Mouse (Mus musculus): ENCODE measurements around the gene Gm28230. TPM values are rescaled to one million over a fixed set of nuclear protein-coding genes. Genes with fewer than 3 reads are reported as not detected.

Gm28230 gene
- total RNA-seq, 2 experiments from 2014 or later = not detected

DNA sequence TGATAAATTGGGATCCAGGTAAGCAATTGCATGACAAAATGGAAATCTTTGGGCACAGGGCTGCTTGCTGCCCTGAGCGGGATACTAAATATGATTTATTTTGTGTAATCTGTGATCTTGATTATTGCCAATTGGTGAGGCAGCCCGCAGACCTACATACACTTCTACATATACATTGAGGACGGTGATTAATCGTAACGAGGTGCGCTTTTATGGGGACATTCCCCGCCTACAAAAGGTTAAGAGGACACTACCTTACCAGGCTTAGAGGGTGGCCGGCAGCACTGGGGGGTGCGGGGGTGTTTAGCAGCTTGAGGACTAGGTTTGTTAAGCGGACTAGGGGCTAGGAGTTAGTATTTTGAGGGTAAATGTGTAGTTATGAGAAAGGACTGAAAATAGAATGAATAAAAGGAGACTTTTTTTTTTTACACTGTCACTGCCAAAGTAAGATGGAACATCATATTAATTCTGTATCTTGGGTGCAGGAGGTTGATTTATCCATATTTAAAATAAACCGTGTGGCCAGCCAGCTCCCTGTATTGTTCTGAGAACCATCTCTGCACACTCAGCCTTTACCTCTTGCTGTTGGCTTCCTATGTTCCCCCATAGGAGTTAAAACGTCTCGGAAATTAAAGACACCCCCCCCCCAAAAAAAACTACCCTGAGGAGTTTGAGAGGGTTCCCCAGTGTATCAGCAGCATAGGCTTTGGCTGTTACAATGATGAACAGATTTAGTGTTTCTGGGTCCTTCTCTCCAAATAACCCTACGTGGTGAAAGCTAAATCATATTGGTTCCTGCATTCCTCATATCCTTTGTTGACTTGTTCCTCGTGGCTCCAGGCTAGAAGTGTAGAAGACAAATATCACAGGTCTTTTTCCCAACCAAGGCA is 10.4 kb downstream of the Gm28230 start:
- DNase-seq (ENCODE audit: extremely low spot score in 1 of 2, low spot score in 1 of 2) = no peak

DNA sequence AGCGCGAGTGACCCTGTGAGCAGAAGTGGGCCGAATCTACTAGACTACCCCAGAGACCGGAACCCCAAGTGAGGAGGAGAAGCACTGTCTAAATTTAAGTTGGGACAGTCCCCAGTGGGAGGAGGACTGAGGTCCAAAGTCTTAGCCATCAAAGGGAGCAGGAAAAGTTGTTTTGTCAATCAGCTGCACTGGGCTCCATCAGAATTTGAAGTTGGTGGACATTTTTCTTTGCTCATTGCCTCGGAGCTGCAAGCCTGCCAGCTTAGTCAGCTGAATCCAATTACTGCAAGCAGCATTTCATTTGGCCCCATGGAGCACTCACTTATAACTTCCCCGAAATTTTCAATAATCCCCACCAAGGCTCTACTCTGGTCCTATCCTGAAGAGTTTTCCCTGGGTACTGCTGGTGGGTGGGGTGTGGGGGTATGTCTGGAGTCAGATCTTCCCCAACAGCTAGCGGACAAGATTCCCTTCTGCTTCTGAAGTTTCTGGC is 11.1 kb downstream of the Gm28230 start:
- no peak for DNase-seq (ENCODE audit: extremely low spot score in 1 of 2, low spot score in 1 of 2)

DNA sequence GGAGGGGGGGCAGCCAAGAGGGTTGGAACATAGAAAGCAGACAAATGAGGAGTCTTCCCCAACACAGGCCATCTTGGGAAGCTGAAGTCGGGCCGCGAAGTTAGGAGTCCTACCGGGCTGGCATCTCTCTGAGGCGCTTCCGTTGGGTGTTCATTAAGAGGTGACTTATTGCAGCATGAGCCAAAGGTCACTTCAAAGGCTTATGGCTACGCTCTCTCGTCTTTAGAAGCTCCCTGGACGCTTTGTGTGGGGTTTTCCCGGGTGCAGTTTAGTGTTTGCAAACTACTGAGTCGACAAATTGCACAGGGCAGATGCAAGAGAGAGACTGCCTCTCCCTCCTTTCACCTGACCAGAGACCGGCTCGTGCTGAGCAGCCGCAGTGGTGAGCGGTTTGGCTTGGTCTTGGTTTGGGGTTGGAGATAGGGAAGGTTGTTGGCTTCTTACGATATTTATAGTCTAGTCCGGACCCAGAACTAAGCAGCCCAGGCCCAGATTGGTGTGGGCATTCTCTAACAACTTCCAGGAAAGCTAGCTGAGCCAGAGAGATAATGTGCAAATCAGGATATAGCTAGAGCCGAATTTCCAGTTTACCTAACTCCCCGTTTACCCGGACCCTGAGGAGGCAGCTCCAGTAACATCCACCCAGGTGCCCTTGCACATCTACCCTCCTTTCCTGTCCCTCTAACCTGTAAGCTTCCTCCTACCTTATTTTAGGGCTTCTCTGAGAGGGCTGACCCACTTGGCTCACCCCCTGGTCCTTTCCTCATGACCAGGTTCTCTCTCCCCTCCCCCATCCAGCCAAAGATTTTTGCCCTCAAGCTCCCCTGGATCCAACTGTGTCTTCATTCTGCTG is 12.3 kb downstream of the Gm28230 start:
- no peak for DNase-seq (ENCODE audit: extremely low spot score in 1 of 2, low spot score in 1 of 2)

DNA sequence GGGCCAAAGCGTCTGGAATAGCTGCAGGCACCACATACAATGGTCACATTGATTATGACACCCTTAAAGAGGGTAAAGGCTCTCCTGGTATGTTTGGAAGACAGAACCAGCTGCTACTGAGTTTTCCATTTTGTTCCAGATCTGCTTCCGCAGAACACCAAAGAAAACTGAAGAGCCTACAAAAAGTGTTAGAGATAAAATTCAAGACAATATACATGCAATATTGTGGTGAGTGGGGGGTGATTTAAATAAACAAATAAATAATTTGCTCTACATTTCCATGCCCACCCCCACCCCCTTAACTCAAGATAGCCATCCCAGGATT is 12.9 kb downstream of the Gm28230 start:
- no peak for DNase-seq (ENCODE audit: extremely low spot score in 1 of 2, low spot score in 1 of 2)

DNA sequence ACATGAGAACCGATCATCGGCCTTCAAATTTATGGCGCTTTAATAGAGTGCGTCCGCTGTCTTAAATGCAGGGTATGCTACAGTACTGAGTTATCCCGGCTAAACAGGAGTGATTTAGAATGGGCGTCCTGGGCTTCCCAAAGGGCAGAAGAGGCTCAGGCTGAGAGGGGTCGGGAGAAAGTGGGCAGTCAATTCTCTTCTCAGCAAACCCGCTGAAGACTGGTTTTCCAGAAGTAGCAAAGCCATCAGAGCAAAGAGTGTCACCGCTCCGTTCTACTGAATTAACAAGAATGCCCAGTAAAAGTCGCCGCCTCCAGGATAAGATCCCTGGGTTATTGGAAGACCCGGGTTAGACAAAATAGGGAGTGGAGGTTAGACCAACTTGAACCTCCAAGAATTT is 13.3 kb downstream of the Gm28230 start:
- DNase-seq (ENCODE audit: extremely low spot score in 1 of 2, low spot score in 1 of 2) = no peak

DNA sequence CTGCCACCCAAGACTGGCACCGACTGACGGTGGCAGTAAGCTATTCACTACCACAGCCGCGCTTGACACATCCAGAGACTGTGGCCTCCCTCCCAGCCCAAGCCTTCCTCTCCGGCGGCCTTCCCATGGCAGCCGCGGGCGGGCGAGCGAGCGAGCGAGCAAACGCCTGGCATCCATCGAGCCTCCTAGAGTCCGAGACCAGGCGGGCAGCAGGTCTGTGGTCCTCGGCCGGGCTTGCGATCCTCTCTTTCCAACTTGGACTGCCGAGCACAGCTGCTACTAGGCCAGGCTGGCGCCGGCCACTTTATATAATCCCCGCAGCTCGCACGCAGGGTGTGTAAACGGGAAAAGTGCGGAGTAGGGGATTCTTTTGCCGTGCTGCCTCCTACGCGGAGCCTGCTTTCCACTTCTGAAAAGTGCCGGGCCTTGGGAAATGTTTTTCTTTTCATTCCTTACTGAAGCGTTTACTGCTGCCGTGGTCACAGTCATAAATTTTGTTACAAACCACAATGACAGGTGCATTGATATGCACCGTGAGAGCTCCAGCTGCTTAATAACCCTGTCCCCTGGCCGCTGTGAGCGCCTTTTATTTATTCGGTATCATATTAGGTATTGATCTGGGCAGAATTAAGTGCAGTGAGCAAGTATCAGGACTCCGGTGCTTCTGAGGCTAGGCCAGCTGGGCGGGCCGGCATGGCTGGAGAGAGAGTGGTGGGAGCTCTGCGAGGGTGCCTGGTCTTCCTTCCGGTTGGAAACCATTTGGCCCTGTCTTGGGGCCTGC is 14.0 kb downstream of the Gm28230 start:
- DNase-seq (ENCODE audit: extremely low spot score in 1 of 2, low spot score in 1 of 2) = no peak

DNA sequence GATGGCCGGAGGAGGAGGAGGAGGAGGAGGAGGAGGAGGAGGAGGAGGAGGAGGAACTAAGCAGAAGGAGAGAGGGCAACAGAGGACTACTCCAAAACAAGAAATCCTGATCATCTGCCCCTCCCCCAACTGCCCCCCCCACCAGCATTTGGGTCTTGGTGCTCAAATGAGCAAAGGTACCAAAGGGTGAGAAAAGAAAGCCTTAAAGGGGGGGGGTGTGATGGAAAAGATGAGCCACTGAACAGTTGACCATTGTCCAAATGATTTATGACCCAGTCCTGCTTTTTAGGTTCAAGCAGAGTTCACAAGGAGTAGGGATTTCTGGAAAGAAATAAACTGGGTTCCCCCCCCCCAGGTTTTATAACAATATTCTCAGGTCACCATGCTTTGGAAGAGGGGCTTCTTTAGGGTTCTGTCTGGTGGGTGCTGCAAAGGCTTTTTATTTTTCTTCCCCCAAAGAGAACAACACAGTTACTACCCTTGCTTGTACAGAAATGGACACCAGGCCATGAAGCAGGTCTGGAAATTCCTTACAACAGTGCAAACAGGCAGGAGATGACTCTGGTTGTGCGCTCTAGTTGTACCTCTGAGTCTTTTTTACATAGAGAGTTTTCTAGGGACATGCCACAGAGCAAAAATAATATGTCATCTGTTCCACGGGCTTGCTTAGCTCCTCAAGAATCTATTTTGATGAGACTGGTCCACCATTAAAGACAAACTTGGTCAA is 14.9 kb downstream of the Gm28230 start:
- no peak for DNase-seq (ENCODE audit: extremely low spot score in 1 of 2, low spot score in 1 of 2)

DNA sequence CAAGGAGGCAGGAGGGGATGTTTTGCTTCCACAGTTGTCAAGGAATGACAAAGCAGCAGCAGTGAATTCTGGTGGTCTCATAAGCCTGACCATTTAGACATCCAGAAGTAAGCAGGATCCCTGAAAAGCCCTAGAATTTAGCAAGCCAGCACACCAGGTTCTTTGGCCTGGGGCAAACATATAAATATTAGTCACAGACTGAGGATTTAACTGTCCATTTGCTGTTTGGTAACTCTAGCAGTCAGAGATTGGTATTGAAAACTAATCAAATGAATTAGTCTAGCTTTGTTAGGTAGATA is 15.4 kb downstream of the Gm28230 start:
- DNase-seq (ENCODE audit: extremely low spot score in 1 of 2, low spot score in 1 of 2) = no peak

DNA sequence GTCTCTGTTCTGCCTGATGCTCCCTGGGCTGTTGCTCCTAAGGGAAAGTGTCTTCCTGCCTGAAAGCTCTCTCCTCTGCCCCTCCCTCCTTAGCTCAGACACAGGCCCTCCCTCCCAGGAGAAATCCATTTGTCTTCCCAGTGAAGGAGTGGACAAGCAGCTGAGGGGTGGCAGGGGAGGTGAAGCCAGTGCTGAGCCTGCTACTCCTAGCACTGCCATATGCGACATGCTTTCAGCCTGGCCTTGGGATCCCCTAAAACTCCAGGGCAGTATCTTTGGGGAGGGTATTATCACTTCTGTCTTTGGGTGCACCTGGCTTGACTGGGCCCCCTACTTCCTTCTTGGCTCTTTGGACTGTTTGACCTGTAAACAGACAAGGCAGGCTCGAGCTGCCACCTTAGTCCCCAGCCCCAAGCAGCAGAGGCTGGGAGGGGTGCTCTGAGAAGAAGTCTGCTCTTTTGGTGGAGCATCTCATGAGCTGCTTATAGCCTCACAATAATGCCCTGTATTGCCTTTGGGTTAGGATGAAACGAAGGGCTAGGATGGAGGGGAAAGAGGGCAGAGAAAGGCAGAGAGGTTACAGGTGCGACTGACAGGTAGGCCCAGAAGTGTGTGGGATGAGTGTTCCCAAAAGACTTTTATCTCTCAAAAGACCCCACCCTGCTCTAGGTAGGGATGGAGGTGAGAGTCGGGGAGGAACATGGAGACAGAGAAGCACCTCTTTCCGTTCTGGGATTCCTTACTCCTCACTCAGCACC is 19.2 kb downstream of the Gm28230 start:
- no peak for DNase-seq (ENCODE audit: extremely low spot score in 1 of 2, low spot score in 1 of 2)

DNA sequence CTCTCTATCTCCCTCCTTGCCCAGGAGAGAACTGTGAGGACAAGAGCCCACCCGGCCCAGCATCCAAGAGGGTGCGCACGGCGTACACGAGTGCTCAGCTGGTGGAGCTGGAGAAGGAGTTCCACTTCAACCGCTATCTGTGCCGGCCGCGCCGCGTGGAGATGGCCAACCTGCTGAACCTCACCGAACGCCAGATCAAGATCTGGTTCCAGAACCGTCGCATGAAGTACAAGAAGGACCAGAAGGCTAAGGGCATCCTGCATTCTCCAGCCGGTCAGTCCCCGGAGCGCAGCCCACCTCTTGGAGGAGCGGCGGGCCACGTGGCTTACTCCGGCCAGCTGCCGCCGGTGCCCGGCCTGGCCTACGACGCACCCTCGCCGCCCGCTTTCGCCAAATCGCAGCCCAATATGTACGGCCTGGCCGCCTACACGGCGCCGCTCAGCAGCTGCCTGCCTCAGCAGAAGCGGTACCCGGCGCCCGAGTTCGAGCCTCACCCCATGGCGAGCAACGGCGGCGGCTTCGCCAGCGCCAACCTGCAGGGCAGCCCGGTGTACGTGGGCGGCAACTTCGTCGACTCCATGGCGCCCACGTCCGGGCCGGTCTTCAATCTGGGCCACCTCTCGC is 19.9 kb downstream of the Gm28230 start:
- DNase-seq (ENCODE audit: extremely low spot score in 1 of 2, low spot score in 1 of 2) = no peak

DNA sequence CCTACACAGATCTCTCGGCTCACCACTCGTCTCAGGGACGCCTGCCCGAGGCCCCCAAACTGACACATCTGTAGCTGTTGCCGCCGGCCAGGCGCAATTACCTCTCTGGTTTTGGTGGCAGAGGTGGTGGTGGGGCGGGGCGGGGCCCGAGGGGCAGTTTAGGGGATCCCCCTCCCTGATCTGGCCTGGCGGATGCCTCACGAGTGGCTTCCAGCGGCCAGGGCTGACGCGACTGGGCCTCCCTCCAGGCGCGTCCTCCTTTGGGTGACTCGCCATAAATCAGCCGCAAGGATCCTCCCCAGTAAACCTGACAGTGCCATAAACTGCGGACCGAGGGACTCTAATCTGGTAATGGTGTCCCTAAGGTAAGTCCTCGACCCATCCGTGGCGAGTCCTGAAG is 20.5 kb downstream of the Gm28230 start:
- no peak for DNase-seq (ENCODE audit: extremely low spot score in 1 of 2, low spot score in 1 of 2)

DNA sequence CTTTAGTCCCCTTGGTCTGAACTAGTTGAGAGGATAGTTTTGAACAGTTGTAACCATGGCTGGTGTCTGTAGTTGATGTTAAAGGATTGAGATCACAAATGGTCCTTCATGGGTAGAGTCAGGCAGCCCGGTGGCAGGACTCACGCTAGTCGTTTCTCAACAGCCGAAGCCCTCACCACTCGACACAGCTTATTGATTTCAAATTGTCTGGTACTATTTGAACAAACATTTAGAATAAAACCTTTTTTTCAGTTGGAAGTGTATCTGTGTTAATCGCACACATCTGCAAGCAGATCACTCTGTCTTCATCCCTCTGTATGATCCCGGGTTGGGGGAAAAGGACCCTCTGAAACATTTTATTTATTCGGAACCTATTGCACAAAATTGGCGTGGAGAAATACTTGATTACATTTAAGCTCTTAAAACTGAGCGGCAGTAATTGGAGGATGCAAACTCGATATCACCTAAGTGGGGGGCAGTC is 21.2 kb downstream of the Gm28230 start:
- no peak for DNase-seq (ENCODE audit: extremely low spot score in 1 of 2, low spot score in 1 of 2)

DNA sequence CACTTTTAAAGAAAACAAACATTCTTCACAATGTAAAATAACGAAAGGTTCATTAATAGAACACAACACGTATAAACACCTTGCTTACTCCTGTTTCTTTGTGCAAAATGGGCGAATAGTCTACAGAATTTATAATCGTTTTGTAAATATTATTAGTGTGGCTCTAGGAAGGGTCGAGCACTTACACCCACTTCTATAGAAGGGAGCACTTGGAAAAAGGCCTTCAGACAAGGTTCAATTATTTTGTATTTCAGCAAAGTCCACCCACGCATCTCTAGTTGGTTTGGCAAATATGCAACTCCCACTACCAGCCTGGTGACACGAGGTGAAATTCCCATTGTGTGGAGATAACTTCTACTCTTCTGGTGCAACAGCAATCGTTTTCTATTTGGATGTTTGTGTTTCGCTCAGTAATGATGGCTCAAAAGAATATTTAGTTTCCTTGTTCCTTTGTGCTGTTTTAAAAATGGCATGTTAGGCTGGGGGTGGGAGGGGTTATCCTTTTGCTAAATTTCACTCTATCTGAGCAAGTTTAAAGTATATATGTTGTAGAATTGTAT is 22.0 kb downstream of the Gm28230 start:
- no peak for DNase-seq (ENCODE audit: extremely low spot score in 1 of 2, low spot score in 1 of 2)

DNA sequence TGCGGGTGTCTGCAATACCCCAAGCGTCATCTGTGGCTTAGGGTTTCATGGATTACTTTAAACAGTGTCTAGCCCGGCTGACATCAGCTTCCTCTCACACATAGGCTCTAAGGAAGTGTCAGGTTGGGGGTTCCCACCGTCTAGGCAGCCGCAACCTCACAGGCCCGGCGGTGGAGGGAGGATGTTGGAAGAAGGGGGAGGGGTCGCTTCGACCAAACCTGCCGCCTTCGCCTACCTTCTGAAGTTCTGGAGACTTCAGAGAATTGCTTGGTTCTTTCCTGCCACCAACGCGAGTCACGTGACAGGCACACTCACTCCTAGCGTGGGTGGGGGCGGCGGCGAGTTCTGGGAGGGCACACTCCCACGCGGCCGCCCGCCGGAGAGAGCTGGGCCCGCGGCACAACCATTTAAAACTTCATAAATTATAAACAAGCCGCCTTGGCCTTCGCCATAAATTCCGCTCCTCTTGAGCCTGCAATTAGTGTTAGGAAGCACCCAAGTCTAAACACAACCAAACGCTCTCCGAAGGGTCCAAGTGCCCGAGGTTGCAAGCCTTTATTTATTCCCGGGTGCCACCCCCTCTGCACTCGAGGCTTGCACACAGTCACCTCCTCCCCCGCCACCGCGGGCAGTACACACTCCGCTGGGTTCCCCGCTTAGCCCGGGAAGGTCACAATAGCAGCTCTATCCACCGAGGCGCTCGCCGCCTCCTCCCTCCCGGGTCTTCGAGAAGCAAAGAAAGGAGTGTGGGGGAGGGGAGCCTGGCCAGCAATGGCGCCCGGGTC is 23.0 kb downstream of the Gm28230 start:
- no peak for DNase-seq (ENCODE audit: extremely low spot score in 1 of 2, low spot score in 1 of 2)

DNA sequence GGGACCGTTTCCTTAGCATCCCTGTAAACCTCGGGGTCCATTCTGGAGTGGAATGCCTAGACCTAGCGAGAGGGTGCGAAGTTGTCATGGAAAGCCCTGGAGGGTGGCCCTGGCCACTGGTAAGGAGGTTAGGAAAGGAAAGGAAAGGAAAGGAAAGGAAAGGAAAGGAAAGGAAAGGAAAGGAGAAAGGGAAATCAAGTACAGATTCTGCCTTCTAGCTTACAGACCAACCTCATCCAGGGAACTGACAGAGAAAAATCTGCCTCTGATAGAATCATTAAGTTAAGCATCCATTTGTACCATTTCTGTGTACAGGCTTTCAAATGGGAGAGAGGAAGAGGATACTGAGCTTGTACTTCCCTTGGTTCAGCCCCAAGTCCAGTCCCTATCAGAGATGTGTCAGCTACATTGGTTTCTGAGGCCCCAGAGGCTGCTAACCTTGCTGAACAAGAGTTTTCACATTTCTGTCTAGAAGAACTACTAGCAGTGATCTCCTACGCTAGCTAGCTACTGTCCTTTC is 24.3 kb downstream of the Gm28230 start:
- no peak for DNase-seq (ENCODE audit: extremely low spot score in 1 of 2, low spot score in 1 of 2)

DNA sequence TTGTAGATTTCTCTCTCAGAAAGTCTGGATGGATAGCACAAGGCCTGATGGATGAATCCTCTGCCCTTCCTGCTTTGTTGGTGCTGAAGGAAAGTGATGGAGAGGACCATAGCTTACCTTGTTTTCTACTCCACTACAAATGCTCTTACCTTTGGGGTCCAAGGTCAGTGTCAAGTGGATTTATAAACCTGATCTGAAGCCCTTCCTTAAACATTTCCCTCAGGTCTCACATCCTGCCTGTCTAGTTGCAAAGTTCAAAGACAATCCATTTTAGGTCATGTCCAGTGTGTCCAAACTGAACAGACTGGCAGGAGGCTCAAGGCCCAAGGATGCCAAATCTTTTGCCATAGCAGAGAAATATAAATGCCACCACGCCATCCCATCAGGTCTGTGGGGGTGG is 25.3 kb downstream of the Gm28230 start:
- no peak for DNase-seq (ENCODE audit: extremely low spot score in 1 of 2, low spot score in 1 of 2)

DNA sequence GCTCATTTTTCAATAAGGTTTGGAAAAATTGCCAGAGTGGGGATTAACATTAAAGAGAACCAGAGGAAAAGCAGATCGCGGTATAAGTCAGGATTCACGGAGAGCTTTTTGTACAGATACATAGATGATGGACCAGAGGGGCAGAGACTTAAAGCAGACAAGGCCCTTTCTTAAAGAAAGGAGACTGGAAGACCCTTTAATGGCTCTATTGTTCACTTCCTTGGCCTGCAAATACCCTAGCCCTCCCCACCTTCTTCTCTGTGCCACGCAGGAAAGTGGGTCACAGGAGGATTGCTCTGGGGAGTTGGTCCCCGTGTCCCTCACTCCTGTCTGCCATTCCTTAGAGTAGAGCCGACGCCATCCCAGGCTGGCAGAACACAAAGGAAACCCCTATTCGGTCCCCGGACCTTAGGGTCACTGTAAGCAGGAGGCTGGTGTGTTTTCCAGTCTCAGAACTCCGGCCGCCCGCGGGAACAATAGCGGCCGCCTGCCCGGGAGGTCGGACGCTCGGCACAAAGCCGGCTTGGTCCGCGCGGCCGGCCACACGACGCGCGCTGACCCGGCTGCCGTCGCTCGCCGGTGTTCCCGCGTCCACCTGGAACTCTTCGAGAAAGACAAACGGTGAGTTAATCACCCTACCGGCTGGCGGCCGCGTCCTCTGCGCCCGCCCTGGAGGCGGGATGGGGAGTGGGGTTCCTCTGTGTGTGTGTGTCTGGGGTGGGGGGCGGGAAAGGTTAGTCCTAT is 26.1 kb downstream of the Gm28230 start:
- DNase-seq (ENCODE audit: extremely low spot score in 1 of 2, low spot score in 1 of 2) = no peak

Data from layer of hippocampus, postnatal 25 days (tissue).